Mouse (Mus musculus) bone marrow macrophage, adult 2 months (primary cell): ENCODE measurements around the gene Psmd13.

Experiments
- CTCF ChIP-seq: IDR thresholded peaks from 2 replicates; pipeline ENCODE4 v1.5.1; 2012; ENCODE audit warnings: low read depth, mild to moderate bottlenecking, low read length, moderate library complexity
- POLR2A ChIP-seq: IDR thresholded peaks from 2 replicates; pipeline ENCODE4 v1.6.1; 2012; ENCODE audit warnings: mild to moderate bottlenecking, low read depth, low read length, borderline replicate concordance

DNA sequence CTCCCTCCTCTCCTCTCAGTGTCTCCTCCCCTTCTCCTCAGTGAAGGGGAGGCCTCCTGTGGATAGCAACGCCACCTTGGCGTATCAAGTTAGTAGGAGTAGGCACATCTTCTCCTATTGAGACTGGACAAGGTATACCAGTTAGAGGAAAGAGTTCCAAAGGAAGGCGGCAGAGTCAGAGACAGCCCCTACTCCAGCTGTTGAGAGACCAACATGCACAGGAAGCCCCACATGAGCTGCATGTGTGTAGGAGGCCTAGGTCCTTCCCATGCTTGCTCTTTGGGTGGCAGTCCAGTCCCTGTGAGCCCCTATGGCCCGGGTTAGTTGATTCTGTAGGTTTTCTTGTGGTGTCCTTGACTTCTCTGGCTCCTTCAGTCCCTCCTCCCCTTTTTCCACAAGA is 48.4 kb upstream of the Psmd13 start:
- no peak for TF ChIP-seq CTCF
- no peak for TF ChIP-seq POLR2A
